Mouse (Mus musculus): ENCODE data around the gene Tsg101. TPM values are rescaled to one million over a fixed set of nuclear protein-coding genes. Genes with fewer than 3 reads are reported as not detected.
A peak's percentile ranks its signal among the peaks of the same experiment; 100 is the strongest.
"Not testable (repeated sequence)": the region's sequence is repeated elsewhere in the genome, so short reads cannot be mapped to it uniquely, and the experiment has no call there.

Gene Tsg101
- total RNA-seq (2021) = 10 to 100 TPM; 73.0 to 80.2 TPM

DNA sequence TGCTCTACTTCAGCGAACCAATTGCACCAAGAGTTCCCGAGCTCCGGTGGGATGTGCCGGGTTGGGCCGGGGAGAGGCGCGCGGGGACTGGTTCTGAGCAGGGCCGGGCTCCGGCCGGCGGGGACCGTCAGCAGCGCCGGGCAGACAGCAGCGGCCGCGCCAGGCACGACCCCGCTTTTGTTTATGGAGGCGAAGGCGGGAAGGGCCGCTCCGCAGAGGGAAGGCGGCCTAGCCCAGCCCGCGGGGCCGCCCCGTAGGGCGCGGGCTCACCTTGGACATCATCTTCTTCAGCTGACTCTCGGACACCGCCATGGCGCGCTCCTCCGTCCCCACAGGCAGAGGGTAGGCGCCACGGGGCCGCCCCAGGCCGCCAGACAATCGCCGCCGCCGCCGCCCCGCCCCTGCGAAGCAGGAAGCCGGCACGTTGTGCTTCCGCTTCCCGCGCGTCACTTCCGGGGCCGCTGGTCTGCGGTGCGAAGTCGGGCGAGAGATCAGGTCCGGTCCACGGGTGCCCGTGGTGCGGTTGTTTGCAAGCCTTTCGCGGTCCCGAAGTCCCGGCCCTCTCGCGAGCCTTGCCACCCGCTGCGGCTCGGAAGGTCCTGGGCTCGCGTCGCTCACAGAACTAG is at the start of gene Tsg101:
Gene Tsg101, minus strand, starts transcription at position 419 of the 626 bp plus-strand sequence.
- DNase-seq = peak; percentile 91 to 92

DNA sequence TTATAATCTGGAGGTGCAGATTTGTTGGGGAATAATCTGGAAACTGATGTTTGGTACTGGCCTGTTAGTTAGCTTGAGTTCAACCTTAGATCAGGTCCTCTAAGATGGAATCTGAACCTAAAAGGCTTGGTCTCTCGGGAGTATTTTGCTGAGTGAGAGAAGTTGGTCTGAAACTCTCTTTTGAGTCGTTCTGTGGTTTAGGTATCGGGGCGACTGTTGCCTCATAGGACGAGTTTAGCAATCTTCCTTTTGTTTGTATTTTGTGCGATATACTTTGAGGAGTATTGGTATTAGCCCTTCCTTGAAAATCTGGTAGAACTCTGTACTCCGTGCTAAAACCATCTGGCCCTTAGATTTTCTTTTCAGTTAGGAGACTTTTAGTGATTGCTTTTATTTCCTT is 44.3 kb upstream of the Tsg101 start:
- DNase-seq = no peak

DNA sequence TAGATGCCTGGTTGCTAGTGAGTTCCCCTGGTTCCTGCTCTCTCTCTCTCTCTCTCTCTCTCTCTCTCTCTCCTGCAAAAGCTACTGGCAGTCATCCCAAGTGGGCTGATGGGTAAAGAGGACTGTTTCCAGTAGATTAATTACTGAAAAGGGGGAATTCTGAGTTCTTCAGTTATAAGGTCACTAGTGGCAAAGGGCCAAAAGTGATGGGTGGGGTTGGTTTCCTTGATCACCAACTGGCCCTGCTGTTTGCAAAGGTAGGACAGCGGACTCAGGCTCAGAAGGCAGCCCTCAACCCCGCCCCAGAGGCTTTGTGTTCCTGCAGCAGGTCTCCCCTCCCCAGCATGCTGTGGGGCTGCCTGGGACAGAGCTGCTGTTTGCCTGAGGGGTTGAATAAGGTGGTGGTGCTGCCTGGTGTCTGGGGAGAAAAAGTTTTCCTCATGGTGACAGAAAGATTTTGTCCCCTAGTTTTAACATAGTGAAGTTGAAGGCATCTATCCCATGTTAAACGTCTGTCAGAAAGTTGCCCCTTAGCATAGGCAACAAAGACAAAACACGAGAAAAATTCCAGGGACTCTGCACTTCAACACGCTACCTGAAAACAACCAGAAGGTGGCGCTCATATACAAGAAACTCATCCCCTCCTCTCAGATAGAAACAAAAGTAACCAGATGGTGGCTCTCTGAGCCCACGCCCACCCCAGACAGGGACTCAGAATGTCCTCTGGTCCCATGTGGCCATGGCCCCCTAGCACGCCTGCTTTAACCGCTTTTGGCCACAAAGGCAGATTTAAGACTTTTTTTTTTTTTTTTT is 43.2 kb upstream of the Tsg101 start:
- DNase-seq = peak; percentile 50 to 65

DNA sequence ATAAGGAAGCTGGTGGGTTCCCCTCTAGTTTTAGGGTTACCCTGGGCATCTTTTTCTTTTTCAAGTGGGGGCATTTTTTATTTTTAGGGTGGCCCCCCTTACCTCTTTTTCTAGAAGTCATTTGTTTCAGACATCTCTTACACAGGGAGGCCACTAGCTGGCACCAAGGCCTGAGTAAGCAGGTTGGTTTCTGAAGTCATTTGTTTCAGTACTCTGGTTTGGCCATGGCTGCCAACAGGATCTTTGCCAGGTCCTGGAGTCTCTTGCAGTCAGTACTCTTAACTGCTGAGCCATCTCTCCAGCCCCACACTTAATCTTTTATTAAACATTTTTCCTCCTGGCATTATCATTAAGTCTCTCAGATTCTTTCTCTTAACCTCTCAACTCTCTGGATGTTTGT is 42.4 kb upstream of the Tsg101 start:
- no peak for DNase-seq

DNA sequence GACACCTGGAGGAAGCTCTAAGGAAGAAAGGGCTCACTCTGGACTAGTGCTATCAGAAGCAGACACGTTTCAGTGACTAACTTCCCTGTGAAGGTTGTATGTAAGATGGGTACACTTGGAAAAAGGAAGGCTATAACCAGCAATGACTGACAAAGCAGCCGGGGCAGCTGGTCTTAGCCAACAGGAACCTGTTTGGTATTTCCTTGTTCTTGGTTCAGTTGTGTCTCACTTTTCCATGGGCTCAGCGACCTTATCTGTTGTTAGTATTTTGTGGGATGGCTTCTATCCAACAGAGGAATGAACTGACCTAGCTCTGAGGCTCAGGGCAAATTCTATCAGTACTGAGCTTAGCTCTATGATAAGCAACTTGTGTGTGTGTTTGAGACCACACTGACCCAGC is 41.2 kb upstream of the Tsg101 start:
- DNase-seq = no peak

DNA sequence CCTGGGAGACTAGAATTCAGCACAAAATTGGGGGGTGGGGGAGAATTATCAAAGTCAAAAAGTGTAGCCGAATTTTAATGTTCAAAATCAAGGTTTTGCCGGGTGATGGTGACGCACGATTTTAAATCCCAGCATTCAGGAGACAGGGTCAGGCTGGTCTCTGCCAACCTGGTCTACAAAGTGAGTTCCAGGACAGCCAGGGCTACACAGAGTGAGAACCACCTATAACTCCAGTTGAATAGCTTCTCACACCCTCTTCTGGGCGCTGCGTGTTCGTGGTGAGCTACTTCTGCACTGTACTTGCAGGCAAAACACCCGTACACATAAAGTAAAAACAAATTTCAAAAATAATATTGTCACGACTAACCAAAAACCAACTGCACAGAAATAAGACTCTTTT is 39.1 kb upstream of the Tsg101 start:
- DNase-seq = no peak

DNA sequence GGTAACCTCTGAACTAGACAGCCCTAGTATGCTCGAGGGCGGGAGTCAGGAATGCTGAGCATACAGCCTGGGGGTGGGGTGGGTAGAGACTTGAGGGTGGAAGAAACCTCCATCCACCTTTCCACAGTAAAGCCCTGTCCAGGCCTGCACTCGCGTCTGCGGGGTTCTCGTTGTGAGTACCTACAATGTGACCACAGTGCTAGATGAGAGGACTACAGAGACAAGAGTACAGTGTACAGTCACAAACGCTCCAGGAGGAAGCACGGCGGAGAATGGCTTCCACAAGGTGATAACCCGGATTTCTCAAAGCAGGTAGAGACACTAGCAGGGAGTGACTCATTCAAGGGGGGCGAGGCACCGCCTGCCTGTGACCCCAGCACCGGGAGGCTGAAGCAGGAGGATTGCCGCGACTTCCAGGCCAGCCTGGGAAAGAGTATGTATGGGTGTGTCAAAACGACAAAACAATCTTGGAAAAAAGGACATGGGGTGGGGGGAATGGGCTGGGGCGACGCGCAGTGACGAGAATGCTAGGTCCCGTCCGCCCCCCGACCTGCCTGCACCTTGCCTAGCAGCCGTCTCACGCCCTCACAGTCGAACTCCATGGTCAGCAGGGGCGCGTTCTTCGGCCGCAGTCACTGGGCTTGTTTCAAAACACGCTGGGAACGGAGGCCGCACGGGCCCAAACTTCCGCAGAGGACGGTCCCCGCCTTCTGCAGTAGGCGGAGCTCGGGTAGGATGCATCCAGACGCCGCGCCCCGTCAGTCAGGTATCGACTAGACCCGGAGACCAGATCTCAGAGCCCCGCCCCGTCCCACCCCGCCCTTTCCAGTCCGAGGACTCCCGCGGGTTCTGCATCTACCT is 38.3 kb upstream of the Tsg101 start, which contains the start of gene Uevld:
Gene Uevld, minus strand, starts transcription at position 697 of the 861 bp plus-strand sequence.
- DNase-seq = peak; percentile 88 to 89

DNA sequence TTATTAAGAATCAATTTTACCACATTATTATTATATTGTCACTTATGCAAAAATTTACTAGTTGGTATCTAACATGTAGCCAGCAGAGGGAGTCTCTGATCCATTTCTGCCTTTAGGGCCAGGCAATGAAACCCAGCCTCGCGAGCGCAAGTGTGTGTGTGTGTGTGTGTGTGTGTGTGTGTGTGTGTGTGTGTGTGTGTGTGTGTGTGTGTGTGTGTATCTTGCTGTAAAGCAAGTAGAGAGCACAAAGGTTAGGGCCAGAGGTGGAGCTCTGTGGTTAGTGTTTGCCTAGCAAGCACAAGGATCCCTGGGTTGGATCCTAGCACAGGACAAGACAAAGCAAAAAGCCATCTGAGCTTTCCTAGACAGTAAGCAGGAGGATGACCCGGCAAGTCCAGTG is 16.1 kb upstream of the Tsg101 start:
- no peak for DNase-seq

DNA sequence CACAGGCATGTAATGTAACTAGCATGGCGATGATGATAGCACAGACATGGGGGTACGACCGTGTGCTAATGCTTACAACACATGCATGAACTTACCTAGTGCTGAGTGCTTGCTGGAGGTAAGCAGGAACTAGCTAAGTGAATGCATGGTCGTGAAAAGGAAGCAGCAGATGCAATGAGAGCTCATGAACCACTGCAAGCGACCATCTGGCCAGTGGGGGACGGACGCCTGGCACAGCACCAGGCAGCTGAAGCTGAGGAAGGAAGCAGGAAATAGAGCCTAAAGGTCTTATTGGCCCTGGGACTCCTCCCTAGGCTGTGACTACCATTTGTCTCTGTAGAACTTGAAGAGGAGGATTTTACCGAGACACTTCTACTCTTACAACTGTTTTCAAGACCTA is 15.0 kb upstream of the Tsg101 start:
- DNase-seq = no peak

DNA sequence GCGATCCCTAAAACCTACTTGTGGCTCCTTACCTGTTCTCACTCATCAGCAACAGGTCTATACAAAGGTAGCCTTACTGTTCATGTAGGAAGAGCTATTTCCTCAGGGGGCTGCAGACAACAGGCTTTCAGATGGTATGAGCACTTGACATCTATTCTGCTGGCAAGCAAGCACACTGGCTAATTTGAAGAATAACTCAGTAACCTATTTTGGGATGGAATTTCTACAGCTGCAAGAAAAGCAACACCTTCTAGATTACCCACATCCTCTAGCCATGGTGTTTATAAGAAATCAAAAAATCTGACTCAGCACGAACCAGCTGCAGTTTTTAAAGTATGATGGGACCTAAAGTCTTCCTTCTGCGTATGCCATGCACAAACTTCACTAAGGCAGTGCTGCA is 11.6 kb upstream of the Tsg101 start:
- DNase-seq = no peak

DNA sequence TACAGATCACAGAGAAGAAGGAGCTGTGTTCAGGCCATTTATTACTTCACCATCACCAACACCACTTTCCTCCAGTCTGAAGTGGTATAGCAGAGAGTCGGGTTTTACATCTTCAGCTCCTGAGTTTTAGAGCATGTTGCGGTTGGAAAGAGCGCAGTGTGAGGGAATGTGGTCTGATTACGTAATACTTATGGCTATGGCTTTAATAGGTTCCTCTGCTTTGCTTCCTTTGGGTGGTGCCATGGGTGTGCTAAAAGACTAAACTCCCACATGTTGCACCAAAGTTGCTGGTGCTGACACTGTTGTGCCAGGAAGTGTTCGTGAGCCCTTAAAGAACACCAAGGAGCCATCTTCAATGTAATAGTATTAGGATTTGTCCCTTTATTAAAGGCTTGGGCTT is 8.5 kb upstream of the Tsg101 start:
- DNase-seq = no peak

DNA sequence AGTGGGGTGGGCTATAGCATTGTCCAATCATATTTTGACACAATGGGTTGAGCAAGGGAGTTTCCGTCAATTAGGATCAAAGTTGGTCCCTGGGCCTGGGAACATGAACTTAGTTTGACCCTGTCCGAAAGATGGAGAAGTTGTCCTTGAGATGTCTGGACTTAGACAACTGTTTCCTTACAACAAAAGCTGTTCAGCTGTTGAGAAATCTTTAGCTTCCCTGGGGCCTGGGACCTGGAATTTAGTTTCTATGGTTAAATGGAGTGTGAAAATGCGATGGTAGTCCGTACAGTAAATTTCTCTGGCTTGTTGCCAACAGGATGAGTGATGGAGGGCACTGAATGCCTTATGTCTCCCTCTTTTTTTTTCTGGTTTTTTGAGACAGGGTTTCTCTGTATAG is 2.3 kb upstream of the Tsg101 start:
- no peak for DNase-seq

DNA sequence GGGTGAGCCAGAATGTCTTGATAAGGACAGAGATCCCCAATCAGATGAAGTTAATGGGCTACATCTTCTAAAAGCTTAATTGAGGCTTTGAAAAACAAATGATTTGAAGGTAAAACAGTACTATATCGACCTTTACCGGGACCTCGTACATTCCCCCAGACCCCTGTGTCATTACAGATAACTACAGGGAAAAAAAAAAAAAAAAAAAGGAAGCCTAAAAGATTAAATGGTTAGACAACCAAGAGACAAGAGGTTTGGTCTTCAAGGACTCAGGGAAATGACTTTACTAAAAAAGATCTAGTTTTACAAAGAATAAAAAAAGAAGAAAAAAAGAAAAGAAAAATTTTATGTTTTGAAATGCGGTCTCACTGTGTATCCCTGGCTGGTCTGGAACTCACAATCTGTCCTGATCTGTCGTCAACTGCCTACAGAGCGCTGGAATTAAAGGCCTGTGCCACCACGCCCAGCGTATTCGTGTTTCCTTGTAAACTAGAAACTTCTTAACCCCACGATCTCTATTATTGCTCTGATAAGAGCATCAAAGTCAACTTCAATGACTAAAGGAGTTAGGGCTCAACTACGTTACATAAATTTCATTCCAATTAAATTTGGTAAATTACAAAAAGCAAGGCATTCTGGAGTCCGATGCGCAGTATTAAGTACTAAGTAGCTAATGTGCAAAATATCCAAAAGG is 944 bp downstream of the Tsg101 start:
- DNase-seq = no peak

DNA sequence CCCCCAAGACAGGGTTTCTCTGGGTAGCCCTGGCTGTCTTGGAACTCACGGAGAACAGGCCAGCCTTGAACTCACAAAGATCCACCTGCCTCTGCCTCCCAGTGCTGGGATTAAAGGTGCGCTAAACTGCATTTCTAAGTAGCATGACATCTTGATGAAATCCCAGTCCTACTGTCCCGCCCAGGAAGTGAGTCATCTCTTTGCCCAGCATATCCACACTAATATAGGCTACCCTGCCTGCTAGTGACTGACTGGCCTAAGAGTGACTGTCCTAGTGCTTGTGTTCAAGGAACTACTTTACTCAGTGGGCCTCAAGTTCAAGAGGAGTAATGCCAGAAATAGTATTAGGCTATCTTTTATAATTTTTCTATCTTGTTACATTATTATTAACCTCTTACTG is 3.4 kb downstream of the Tsg101 start:
- DNase-seq = no peak

DNA sequence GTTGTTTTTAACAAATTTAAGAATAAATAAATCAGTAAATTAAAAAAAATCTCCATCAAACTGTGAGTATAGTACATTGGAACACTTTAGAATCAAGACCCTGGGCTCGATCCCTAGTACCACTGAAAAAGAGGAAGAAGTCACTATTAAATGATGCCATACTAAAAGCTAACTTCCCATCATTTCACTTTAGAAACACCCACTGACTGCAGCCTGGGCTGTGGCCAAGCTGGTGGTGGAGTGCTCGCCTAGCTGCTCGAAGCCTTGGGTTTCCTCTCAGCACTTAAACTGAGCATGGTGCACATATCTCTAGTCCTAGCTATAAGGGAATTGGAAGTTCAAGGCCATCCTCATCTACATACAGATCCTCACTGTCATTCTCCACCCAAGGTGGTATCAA is 8.5 kb downstream of the Tsg101 start:
- no peak for DNase-seq

DNA sequence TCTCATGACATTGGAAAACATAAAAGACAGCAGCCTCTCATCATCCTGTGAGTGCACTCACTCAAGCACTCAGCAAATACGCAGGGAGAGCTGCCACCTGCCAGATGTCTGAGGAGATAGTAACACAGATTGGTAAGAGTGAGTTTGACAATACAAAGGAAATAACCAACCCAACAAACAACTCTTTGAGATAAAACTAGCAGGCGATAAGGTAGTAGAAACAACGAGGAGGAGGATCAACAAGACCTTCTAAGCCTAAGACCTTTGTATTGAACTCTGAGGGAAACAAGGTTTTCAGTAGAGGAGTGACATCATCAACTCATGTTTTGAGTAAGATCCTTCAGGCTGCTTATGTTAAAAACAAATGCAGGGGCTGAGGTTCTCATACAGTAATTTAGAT is 20.4 kb downstream of the Tsg101 start:
- no peak for DNase-seq

DNA sequence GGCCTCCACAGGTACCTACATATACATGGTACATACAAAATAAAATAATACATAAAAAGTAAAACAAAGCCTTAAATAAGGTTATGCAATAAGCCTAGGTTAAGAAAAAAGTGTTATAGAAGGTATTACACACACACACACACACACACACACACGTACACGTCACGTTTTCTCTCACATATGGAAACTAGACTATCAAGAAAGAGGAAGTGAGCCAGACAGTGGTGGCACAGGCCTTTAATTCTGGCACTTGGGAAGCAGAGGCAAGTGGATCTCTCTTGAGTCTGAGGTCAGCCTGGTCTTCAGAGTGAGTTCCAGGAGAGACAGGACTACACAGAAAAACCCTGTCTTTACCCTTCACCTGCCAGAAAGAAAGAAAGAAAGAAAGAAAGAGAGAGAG is 24.3 kb downstream of the Tsg101 start:
- no peak for DNase-seq

DNA sequence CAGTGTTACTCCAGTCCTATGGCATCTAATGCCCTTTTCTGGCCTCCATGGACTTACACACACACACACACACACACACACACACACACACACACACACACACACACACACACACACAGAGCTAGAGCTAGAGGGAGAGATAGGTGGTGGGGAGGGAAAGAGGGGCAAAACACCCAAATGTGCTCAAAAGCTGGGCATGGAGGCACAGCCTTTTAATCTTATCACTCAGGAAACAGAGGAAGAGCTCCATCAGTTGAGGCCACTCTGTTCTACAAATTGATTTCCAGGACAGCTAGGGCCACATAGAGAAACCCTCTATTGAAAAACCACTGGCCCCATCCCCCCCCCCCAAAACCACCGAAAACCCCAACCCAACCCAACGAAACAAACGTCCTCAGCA is 36.5 kb downstream of the Tsg101 start:
- no peak for DNase-seq

DNA sequence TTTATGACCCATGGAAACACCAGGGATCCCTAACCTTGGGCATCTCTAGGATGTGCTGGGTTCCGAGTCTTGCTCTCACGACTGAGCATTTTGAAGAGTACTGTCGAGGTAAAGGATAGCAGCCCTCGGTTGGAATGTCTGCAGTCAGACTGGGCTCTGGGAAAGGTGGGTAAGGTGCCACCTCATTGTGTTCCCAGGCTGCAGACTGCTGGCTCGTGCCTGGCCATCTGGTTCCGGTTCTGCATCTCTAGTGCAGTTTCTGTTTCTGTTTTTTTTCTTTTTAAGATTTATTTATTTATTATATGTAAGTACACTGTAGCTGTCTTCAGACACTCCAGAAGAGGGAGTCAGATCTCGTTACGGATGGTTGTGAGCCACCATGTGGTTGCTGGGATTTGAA is 37.8 kb downstream of the Tsg101 start:
- DNase-seq = not testable (repeated sequence)

DNA sequence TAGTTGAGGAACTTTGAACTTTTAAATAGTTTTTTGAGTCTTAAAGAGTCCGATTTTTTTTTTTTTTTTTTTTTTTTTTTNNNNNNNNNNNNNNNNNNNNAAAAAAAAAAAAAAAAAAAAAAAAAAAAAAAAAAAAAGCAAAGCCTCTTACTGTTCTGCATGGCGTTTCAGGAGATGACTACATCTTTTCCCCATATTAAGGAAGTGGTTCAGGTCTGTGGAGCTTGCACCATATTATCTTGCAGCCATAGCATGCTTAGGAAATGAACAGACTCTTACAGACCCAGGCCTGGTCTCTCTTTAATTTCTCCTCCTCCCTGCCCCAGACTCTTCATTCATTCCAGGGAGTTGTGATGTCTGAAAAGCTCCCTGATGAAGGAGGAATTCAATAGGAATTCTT is 38.8 kb downstream of the Tsg101 start:
- no peak for DNase-seq

DNA sequence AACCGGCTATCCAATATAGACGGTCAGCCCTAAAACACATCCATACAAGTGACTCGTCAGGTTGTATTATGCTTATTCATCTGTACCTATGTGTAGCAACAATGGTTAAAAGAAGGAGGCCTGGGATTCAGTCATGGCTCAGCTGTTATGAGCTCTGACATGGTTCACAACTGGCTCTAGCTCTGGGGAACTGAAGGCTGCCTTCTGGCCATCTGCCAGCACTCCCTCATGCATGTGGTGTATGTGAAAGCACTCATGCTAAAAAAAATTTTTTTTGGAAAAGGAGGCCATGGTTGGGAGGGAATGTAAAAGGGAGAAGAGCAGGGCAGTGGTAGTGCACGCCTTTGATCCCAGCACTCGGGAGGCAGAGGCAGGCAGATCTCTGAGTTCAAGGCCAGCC is 39.9 kb downstream of the Tsg101 start:
- DNase-seq = no peak

DNA sequence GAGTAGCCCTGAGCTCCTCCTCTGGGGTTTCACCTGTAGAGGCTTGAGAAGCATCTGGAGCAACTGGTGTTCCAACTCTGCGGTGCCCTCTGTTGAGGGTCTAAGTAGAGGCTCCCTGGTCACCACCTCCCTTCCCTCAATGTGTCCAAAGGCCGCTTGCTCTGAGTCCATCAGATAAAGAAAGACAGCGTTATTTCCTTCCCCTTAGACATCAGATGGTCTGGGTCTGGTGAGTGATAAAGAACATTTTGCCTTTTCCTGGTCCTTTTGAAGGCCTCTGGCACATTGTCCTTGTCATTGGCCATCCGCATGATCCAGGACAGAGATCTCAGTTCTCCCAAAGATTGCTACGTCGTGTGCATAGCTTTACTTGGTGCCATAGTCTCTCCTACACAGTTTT is 42.5 kb downstream of the Tsg101 start:
- no peak for DNase-seq

DNA sequence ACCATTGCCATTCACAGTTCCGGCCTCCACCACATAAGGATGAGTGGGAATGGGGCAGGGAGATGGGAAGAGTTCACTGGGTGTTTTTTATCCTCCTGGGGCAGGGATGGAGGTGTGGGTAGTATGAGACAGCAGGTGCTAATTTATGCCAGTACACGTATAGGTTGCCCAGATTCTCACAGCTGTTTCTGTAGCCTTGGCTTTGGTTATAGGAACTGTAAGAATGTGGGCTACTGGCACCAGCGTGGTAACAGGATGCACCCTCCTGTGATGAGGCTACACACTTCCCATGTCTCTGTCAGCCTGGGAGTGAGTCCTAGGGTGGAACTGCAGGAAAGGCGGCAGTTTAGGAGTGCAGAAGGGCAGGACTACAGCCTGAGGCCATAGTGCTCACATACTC is 42.9 kb downstream of the Tsg101 start:
- DNase-seq = no peak
